In genomic region chr1:182398171-182398570, GRCm38 (mm10) we compare ENCODE assay signal across 10 mouse cellular contexts. TPM values are rescaled to one million over a fixed set of nuclear protein-coding genes. Genes with fewer than 3 reads are reported as not detected.
DNase-seq lines count a peak whose midpoint lies in the region; ATAC-seq and TF ChIP-seq lines count a peak whose summit lies in the region.
"Had no signal": no experiment of that assay in that cellular context is flagged by ENCODE, and none has a peak within 500 bp of the region (broad histone marks: within the 10 kb centered on the region; RNA-seq: fewer than 3 reads in every experiment).

No protein-coding gene starts in this region.

- H3K9me3 ChIP-seq in hindbrain, embryonic 14.5 days (ENCODE audit: control insufficient read depth, low read length), result no peaks in the 10 kb centered on the region
- H3K9me3 ChIP-seq in hindbrain, embryonic 11.5 days (ENCODE audit: control insufficient read depth, low read length), result no peaks in the 10 kb centered on the region
- H3K9me3 ChIP-seq in neural tube, embryonic 14.5 days (ENCODE audit: control insufficient read depth, low read length), result no peaks in the 10 kb centered on the region
- no peaks in the 10 kb centered on the region for H3K9me3 ChIP-seq in lung, embryonic 14.5 days (ENCODE audit: low read depth, low read length)
- no peaks in the 10 kb centered on the region for H3K9me3 ChIP-seq in stomach, embryonic 15.5 days
- H3K9me3 ChIP-seq: liver, embryonic 12.5 days had no signal

- H3K4me2 ChIP-seq in hindbrain, embryonic 14.5 days (replicated peaks), result no peak overlapping the region
- no peak overlapping the region for H3K4me2 ChIP-seq in hindbrain, embryonic 11.5 days (replicated peaks; ENCODE audit: low read depth, low read length)
- no peak overlapping the region for H3K4me2 ChIP-seq in neural tube, embryonic 14.5 days (ENCODE audit: low read depth, low read length)
- no peak overlapping the region for H3K4me2 ChIP-seq in lung, embryonic 14.5 days
- H3K4me2 ChIP-seq in stomach, embryonic 15.5 days, result no peak overlapping the region
- H3K4me2 ChIP-seq: liver, embryonic 12.5 days had no signal

- H3K4me1 ChIP-seq in hindbrain, embryonic 14.5 days (replicated peaks; ENCODE audit: control insufficient read depth, insufficient read depth, low read length), result no peaks in the 10 kb centered on the region
- no peaks in the 10 kb centered on the region for H3K4me1 ChIP-seq in hindbrain, embryonic 11.5 days (replicated peaks; ENCODE audit: control insufficient read depth, insufficient read depth, low read length)
- no peaks in the 10 kb centered on the region for H3K4me1 ChIP-seq in neural tube, embryonic 14.5 days (ENCODE audit: control insufficient read depth, insufficient read depth, low read length)
- peaks cover 18% of the 10 kb centered on the region for H3K4me1 ChIP-seq in lung, embryonic 14.5 days (ENCODE audit: insufficient read depth)
- H3K4me1 ChIP-seq in stomach, embryonic 15.5 days, result peaks cover 14% of the 10 kb centered on the region

- no peaks in the 10 kb centered on the region for H3K36me3 ChIP-seq in hindbrain, embryonic 14.5 days (replicated peaks; ENCODE audit: control insufficient read depth, insufficient read depth)
- H3K36me3 ChIP-seq in hindbrain, embryonic 11.5 days (ENCODE audit: control insufficient read depth, insufficient read depth, low read length), result no peaks in the 10 kb centered on the region
- no peaks in the 10 kb centered on the region for H3K36me3 ChIP-seq in neural tube, embryonic 14.5 days (ENCODE audit: control insufficient read depth, insufficient read depth, low read length)
- no peaks in the 10 kb centered on the region for H3K36me3 ChIP-seq in lung, embryonic 14.5 days (ENCODE audit: insufficient read depth)
- no peaks in the 10 kb centered on the region for H3K36me3 ChIP-seq in stomach, embryonic 15.5 days
- H3K36me3 ChIP-seq: liver, embryonic 12.5 days had no signal

- TF ChIP-seq CTCF in lung, embryonic 14.5 days (IDR thresholded peaks at IDR 0.05; ENCODE audit: low read depth), result no peak

- peak; percentile 37; the same call in 1 of the 2 replicates for ATAC-seq in hindbrain, embryonic 14.5 days (ENCODE audit: low FRiP score)
- no peak for ATAC-seq in hindbrain, embryonic 11.5 days (ENCODE audit: low FRiP score)
- ATAC-seq in neural tube, embryonic 14.5 days (ENCODE audit: low read depth), result peak; percentile 46; the same call in 1 of the 2 replicates
- peak; percentile 36; the same call in 1 of the 2 replicates for ATAC-seq in lung, embryonic 14.5 days (ENCODE audit: insufficient read depth)
- ATAC-seq in stomach, embryonic 15.5 days (ENCODE audit: insufficient read depth, low FRiP score, low read depth), result no peak
- ATAC-seq: liver, embryonic 12.5 days had no signal

- DNase-seq in hindbrain, embryonic 14.5 days (ENCODE audit: low spot score), result peak; percentile 53
- no peak for DNase-seq in hindbrain, embryonic 11.5 days (ENCODE audit: low spot score)
- DNase-seq in neural tube, embryonic 10.5 days (ENCODE audit: extremely low spot score, low spot score), result no peak
- peak; percentile 77 for DNase-seq in lung, embryonic 14.5 days
- DNase-seq in thymus, postnatal 0 days (ENCODE audit: low spot score), result no peak
- DNase-seq: thymus, adult 18-20 months had no signal

- no peak overlapping the region for H3K9ac ChIP-seq in hindbrain, embryonic 14.5 days
- H3K9ac ChIP-seq in hindbrain, embryonic 11.5 days (ENCODE audit: low read depth, low read length), result no peak overlapping the region
- H3K9ac ChIP-seq in neural tube, embryonic 14.5 days (replicated peaks; ENCODE audit: low read depth, low read length), result no peak overlapping the region
- H3K9ac ChIP-seq in lung, embryonic 14.5 days, result no peak overlapping the region
- no peak overlapping the region for H3K9ac ChIP-seq in stomach, embryonic 15.5 days
- H3K9ac ChIP-seq: liver, embryonic 12.5 days had no signal

- no peaks in the 10 kb centered on the region for H3K27me3 ChIP-seq in hindbrain, embryonic 14.5 days (ENCODE audit: control insufficient read depth, insufficient read depth, low read length)
- H3K27me3 ChIP-seq in hindbrain, embryonic 11.5 days (ENCODE audit: control insufficient read depth, insufficient read depth, low read length), result no peaks in the 10 kb centered on the region
- H3K27me3 ChIP-seq in neural tube, embryonic 14.5 days (ENCODE audit: control insufficient read depth, insufficient read depth, low read length), result no peaks in the 10 kb centered on the region
- H3K27me3 ChIP-seq in lung, embryonic 14.5 days (ENCODE audit: insufficient read depth, low read length), result no peaks in the 10 kb centered on the region
- no peaks in the 10 kb centered on the region for H3K27me3 ChIP-seq in stomach, embryonic 15.5 days (replicated peaks)
- H3K27me3 ChIP-seq: liver, embryonic 12.5 days had no signal

- no peak overlapping the region for H3K27ac ChIP-seq in hindbrain, embryonic 14.5 days
- H3K27ac ChIP-seq in hindbrain, embryonic 11.5 days (ENCODE audit: low read depth, low read length), result no peak overlapping the region
- no peak overlapping the region for H3K27ac ChIP-seq in neural tube, embryonic 14.5 days (ENCODE audit: low read depth, low read length)
- peak overlapping the region; percentile 92 for H3K27ac ChIP-seq in lung, embryonic 14.5 days (ENCODE audit: low read depth)
- H3K27ac ChIP-seq in stomach, embryonic 15.5 days, result peak overlapping the region; percentile 74; the same call in 1 of the 2 replicates
- H3K27ac ChIP-seq: layer of hippocampus, adult 2 months; liver, embryonic 12.5 days had no signal

- H3K4me3 ChIP-seq in hindbrain, embryonic 14.5 days (replicated peaks; ENCODE audit: low read length), result no peak overlapping the region
- H3K4me3 ChIP-seq in hindbrain, embryonic 11.5 days (ENCODE audit: low read depth, low read length), result no peak overlapping the region
- H3K4me3 ChIP-seq in neural tube, embryonic 14.5 days (ENCODE audit: low read depth, low read length), result no peak overlapping the region
- H3K4me3 ChIP-seq in lung, embryonic 14.5 days (ENCODE audit: low read depth, low read length), result no peak overlapping the region
- no peak overlapping the region for H3K4me3 ChIP-seq in stomach, embryonic 15.5 days (replicated peaks)
- H3K4me3 ChIP-seq: layer of hippocampus, adult 2 months; liver, embryonic 12.5 days had no signal

- WGBS in hindbrain, embryonic 14.5 days, result 69% methylated on average over 8 of the region's 8 CpGs
- WGBS in hindbrain, embryonic 11.5 days, result 80% methylated on average over 8 of the region's 8 CpGs
- WGBS in neural tube, embryonic 14.5 days, result 55% methylated on average over 8 of the region's 8 CpGs
- WGBS in lung, embryonic 14.5 days, result 52% methylated on average over 8 of the region's 8 CpGs
- 59% methylated on average over 8 of the region's 8 CpGs for WGBS in stomach, embryonic 15.5 days

RNA-seq across cellular contexts. Expression of gene Trp53bp2, which starts 10.8 kb away (rescaled TPM):
- 19.5 and 21.6 TPM in 2 replicates for polyA plus RNA-seq in hindbrain, embryonic 14.5 days (2014; fragmentation: Nextera tagmentation; extraction: Ambion mirVana)
- polyA plus RNA-seq in hindbrain, embryonic 11.5 days (2014; fragmentation: Nextera tagmentation; extraction: Ambion mirVana), result 28.0 and 30.3 TPM in 2 replicates
- polyA plus RNA-seq in neural tube, embryonic 14.5 days (2014; fragmentation: Nextera tagmentation; extraction: Ambion mirVana), result 16.9 and 23.8 TPM in 2 replicates
- 29.0 and 29.1 TPM in 2 replicates for polyA plus RNA-seq in lung, embryonic 14.5 days (2014; fragmentation: Nextera tagmentation; extraction: Ambion mirVana)
- polyA plus RNA-seq in stomach, embryonic 15.5 days (2015; fragmentation: Nextera tagmentation; extraction: Ambion mirVana), result 19.9 and 23.1 TPM in 2 replicates
- polyA plus RNA-seq in thymus, postnatal 0 days (2015; fragmentation: Nextera tagmentation; extraction: Ambion mirVana), result 10.8 and 12.2 TPM in 2 replicates

RNA-seq across cellular contexts. Expression of gene Fbxo28, which starts 56.7 kb away (rescaled TPM):
- polyA plus RNA-seq in hindbrain, embryonic 14.5 days (2014; fragmentation: Nextera tagmentation; extraction: Ambion mirVana), result 35.8 and 40.2 TPM in 2 replicates
- polyA plus RNA-seq in hindbrain, embryonic 11.5 days (2014; fragmentation: Nextera tagmentation; extraction: Ambion mirVana), result 31.3 and 35.7 TPM in 2 replicates
- 40.4 and 42.3 TPM in 2 replicates for polyA plus RNA-seq in neural tube, embryonic 14.5 days (2014; fragmentation: Nextera tagmentation; extraction: Ambion mirVana)
- polyA plus RNA-seq in lung, embryonic 14.5 days (2014; fragmentation: Nextera tagmentation; extraction: Ambion mirVana), result 23.1 and 27.2 TPM in 2 replicates
- 15.3 and 15.9 TPM in 2 replicates for polyA plus RNA-seq in stomach, embryonic 15.5 days (2015; fragmentation: Nextera tagmentation; extraction: Ambion mirVana)
- 25.9 and 31.5 TPM in 2 replicates for polyA plus RNA-seq in thymus, postnatal 0 days (2015; fragmentation: Nextera tagmentation; extraction: Ambion mirVana)

Comparison
In these comparisons a context has a peak if more than half of its experiments do, and no peak if none do; other contexts are left out.
1. ATAC-seq: peak in hindbrain, embryonic 14.5 days (single experiment), neural tube, embryonic 14.5 days (single experiment) and lung, embryonic 14.5 days (single experiment); none in hindbrain, embryonic 11.5 days (single experiment) and stomach, embryonic 15.5 days (single experiment).
2. DNase-seq: peak in hindbrain, embryonic 14.5 days (single experiment) and lung, embryonic 14.5 days (single experiment); none in hindbrain, embryonic 11.5 days (single experiment), neural tube, embryonic 10.5 days (single experiment) and thymus, postnatal 0 days (single experiment).
3. H3K27ac ChIP-seq: peak in lung, embryonic 14.5 days (single experiment) and stomach, embryonic 15.5 days (single experiment); none in hindbrain, embryonic 14.5 days (single experiment), hindbrain, embryonic 11.5 days (single experiment) and neural tube, embryonic 14.5 days (single experiment).